ENCODE assay signal across 24 mouse cellular contexts in the genomic region with DNA sequence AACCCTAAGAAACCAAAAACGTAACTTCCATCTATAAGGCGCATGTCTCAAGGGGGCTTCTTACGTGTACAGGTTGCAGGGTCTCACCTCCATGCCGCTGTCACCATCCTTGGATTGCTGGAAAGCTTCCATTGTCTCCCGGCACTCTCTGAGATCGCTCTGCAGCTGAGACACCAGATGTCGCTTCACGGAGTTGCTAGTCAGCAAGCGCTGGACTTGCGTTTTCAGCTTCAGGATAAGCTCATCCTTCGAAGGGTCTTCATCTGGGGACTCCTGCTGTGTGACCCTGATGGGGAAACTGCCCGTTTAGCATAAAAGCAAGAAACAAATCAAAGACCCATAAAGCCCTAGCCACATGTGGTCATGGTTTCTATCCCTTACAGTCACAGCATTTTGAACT. TPM values are rescaled to one million over a fixed set of nuclear protein-coding genes. Genes with fewer than 3 reads are reported as not detected.
DNase-seq lines count a peak whose midpoint lies in the region; ATAC-seq and TF ChIP-seq lines count a peak whose summit lies in the region.
"Had no signal": no experiment of that assay in that cellular context is flagged by ENCODE, and none has a peak within 500 bp of the region (broad histone marks: within the 10 kb centered on the region; RNA-seq: fewer than 3 reads in every experiment).

No protein-coding gene starts in this region.

- no peak overlapping the region for H3K9ac ChIP-seq in forebrain, embryonic 12.5 days
- no peak overlapping the region for H3K9ac ChIP-seq in forebrain, embryonic 15.5 days (replicated peaks)
- H3K9ac ChIP-seq in hindbrain, postnatal 0 days (replicated peaks; ENCODE audit: low read length): no peak overlapping the region
- H3K9ac ChIP-seq in midbrain, postnatal 0 days (replicated peaks; ENCODE audit: low read length, poor library complexity, severe bottlenecking): no peak overlapping the region
- no peak overlapping the region for H3K9ac ChIP-seq in midbrain, embryonic 15.5 days
- H3K9ac ChIP-seq: embryonic facial prominence, embryonic 13.5 days; embryonic facial prominence, embryonic 15.5 days; forebrain, embryonic 13.5 days had no signal

- TF ChIP-seq CTCF in hindbrain, postnatal 0 days (IDR thresholded peaks at IDR 0.05; ENCODE audit: low read depth): no peak
- TF ChIP-seq CTCF in midbrain, postnatal 0 days (IDR thresholded peaks at IDR 0.05): no peak
- no peak for TF ChIP-seq CTCF in brain, embryonic 14.5 days (IDR thresholded peaks at IDR 0.05; ENCODE audit: borderline replicate concordance, extremely low read depth, insufficient read depth, insufficient read length)

- WGBS in forebrain, embryonic 12.5 days: 79% methylated on average over 12 of the region's 12 CpGs
- 73% methylated on average over 12 of the region's 12 CpGs for WGBS in forebrain, embryonic 15.5 days
- 67% methylated on average over 12 of the region's 12 CpGs for WGBS in hindbrain, postnatal 0 days
- WGBS in hindbrain, embryonic 10.5 days: 85% methylated on average over 12 of the region's 12 CpGs
- 78% methylated on average over 12 of the region's 12 CpGs for WGBS in midbrain, postnatal 0 days
- 74% methylated on average over 12 of the region's 12 CpGs for WGBS in midbrain, embryonic 15.5 days

- no peaks in the 10 kb centered on the region for H3K4me1 ChIP-seq in forebrain, embryonic 12.5 days
- no peaks in the 10 kb centered on the region for H3K4me1 ChIP-seq in forebrain, embryonic 15.5 days
- H3K4me1 ChIP-seq in hindbrain, postnatal 0 days (ENCODE audit: insufficient read depth, low read length): no peaks in the 10 kb centered on the region
- no peaks in the 10 kb centered on the region for H3K4me1 ChIP-seq in hindbrain, embryonic 10.5 days (replicated peaks)
- H3K4me1 ChIP-seq in midbrain, postnatal 0 days (ENCODE audit: insufficient read depth, low read length): no peaks in the 10 kb centered on the region
- H3K4me1 ChIP-seq in midbrain, embryonic 15.5 days: no peaks in the 10 kb centered on the region
- H3K4me1 ChIP-seq: embryonic facial prominence, embryonic 15.5 days; forebrain, embryonic 10.5 days; forebrain, embryonic 13.5 days had no signal

- no peak overlapping the region for H3K4me3 ChIP-seq in forebrain, embryonic 12.5 days (replicated peaks)
- H3K4me3 ChIP-seq in forebrain, embryonic 15.5 days: no peak overlapping the region
- H3K4me3 ChIP-seq in hindbrain, postnatal 0 days (ENCODE audit: low read length): no peak overlapping the region
- H3K4me3 ChIP-seq in hindbrain, embryonic 10.5 days: no peak overlapping the region
- H3K4me3 ChIP-seq in midbrain, postnatal 0 days (ENCODE audit: low read depth, low read length): no peak overlapping the region
- H3K4me3 ChIP-seq in midbrain, embryonic 15.5 days: no peak overlapping the region
- H3K4me3 ChIP-seq: embryonic facial prominence, embryonic 13.5 days; embryonic facial prominence, embryonic 15.5 days; erythroblast, embryonic 14.5 days; forebrain, embryonic 10.5 days; forebrain, embryonic 13.5 days had no signal

- no peak for ATAC-seq in forebrain, embryonic 12.5 days (ENCODE audit: low FRiP score)
- ATAC-seq in forebrain, embryonic 15.5 days (replicated peaks): no peak
- no peak for ATAC-seq in hindbrain, postnatal 0 days
- no peak for ATAC-seq in midbrain, postnatal 0 days (ENCODE audit: low FRiP score)
- no peak for ATAC-seq in midbrain, embryonic 15.5 days (replicated peaks)
- ATAC-seq: activated CD4-positive, CD25-positive, alpha-beta regulatory T cell, adult 4 months; forebrain, embryonic 13.5 days; forebrain, embryonic 16.5 days had no signal

- peaks cover 66% of the 10 kb centered on the region for H3K36me3 ChIP-seq in forebrain, embryonic 12.5 days (replicated peaks)
- H3K36me3 ChIP-seq in forebrain, embryonic 15.5 days: peaks cover 18% of the 10 kb centered on the region
- H3K36me3 ChIP-seq in hindbrain, postnatal 0 days (ENCODE audit: insufficient read depth, low read length): no peaks in the 10 kb centered on the region; the same call in 1 of the 2 replicates
- H3K36me3 ChIP-seq in hindbrain, embryonic 10.5 days: peaks cover 95% of the 10 kb centered on the region
- no peaks in the 10 kb centered on the region for H3K36me3 ChIP-seq in midbrain, postnatal 0 days (ENCODE audit: insufficient read depth, low read length)
- no peaks in the 10 kb centered on the region for H3K36me3 ChIP-seq in midbrain, embryonic 15.5 days (replicated peaks)

- no peaks in the 10 kb centered on the region for H3K27me3 ChIP-seq in forebrain, embryonic 12.5 days
- no peaks in the 10 kb centered on the region for H3K27me3 ChIP-seq in forebrain, embryonic 15.5 days
- no peaks in the 10 kb centered on the region for H3K27me3 ChIP-seq in hindbrain, postnatal 0 days (ENCODE audit: insufficient read depth, low read length)
- no peaks in the 10 kb centered on the region for H3K27me3 ChIP-seq in hindbrain, embryonic 10.5 days (ENCODE audit: insufficient read depth, poor library complexity, severe bottlenecking)
- H3K27me3 ChIP-seq in midbrain, postnatal 0 days (ENCODE audit: insufficient read depth, low read length): no peaks in the 10 kb centered on the region
- no peaks in the 10 kb centered on the region for H3K27me3 ChIP-seq in midbrain, embryonic 15.5 days (replicated peaks)
- H3K27me3 ChIP-seq: embryonic facial prominence, embryonic 13.5 days; embryonic facial prominence, embryonic 15.5 days; forebrain, embryonic 13.5 days had no signal

- TF ChIP-seq POLR2A in brain, embryonic 14.5 days (IDR thresholded peaks at IDR 0.05; ENCODE audit: borderline replicate concordance, extremely low read depth, insufficient read depth, insufficient read length, poor library complexity, severe bottlenecking): no peak

- no peaks in the 10 kb centered on the region for H3K9me3 ChIP-seq in forebrain, embryonic 12.5 days
- H3K9me3 ChIP-seq in forebrain, embryonic 15.5 days: no peaks in the 10 kb centered on the region
- no peaks in the 10 kb centered on the region for H3K9me3 ChIP-seq in hindbrain, postnatal 0 days (ENCODE audit: low read length)
- H3K9me3 ChIP-seq in hindbrain, embryonic 10.5 days: no peaks in the 10 kb centered on the region
- no peaks in the 10 kb centered on the region for H3K9me3 ChIP-seq in midbrain, postnatal 0 days (ENCODE audit: low read length)
- H3K9me3 ChIP-seq in midbrain, embryonic 15.5 days: no peaks in the 10 kb centered on the region
- H3K9me3 ChIP-seq: embryonic facial prominence, embryonic 13.5 days; embryonic facial prominence, embryonic 15.5 days; forebrain, embryonic 10.5 days; forebrain, embryonic 13.5 days had no signal

- H3K27ac ChIP-seq in forebrain, embryonic 12.5 days: peak overlapping the region; percentile 21; the same call in 1 of the 2 replicates
- H3K27ac ChIP-seq in forebrain, embryonic 15.5 days (replicated peaks): no peak overlapping the region
- no peak overlapping the region for H3K27ac ChIP-seq in hindbrain, postnatal 0 days
- no peak overlapping the region for H3K27ac ChIP-seq in hindbrain, embryonic 10.5 days
- H3K27ac ChIP-seq in midbrain, postnatal 0 days (ENCODE audit: low read depth, low read length): no peak overlapping the region
- H3K27ac ChIP-seq in midbrain, embryonic 15.5 days: no peak overlapping the region
- H3K27ac ChIP-seq: embryonic facial prominence, embryonic 13.5 days; embryonic facial prominence, embryonic 15.5 days; forebrain, embryonic 10.5 days; forebrain, embryonic 13.5 days had no signal

- DNase-seq in hindbrain, postnatal 0 days (ENCODE audit: low spot score): peak; percentile 35
- no peak for DNase-seq in hindbrain, embryonic 10.5 days (ENCODE audit: low spot score)
- DNase-seq in midbrain, postnatal 0 days (ENCODE audit: low spot score): peak; percentile 3
- peak; percentile 17 for DNase-seq in brain, embryonic 14.5 days (ENCODE audit: low read depth)
- DNase-seq in frontal cortex, postnatal 25 days (ENCODE audit: low spot score in 2 of 2): no peak
- DNase-seq: adrenal gland, adult 8-10 months; adrenal gland, postnatal 14 days; adrenal gland, postnatal 36 days; cerebellum, adult 11 months; cerebellum, adult 2 months; cerebellum, adult 9-10 months; cerebellum, postnatal 14 days; cerebellum, postnatal 36 days; embryo, embryonic 11 days had no signal

- H3K4me2 ChIP-seq in forebrain, embryonic 12.5 days: no peak overlapping the region
- no peak overlapping the region for H3K4me2 ChIP-seq in forebrain, embryonic 15.5 days (replicated peaks)
- H3K4me2 ChIP-seq in hindbrain, postnatal 0 days (ENCODE audit: low read depth, low read length): no peak overlapping the region
- no peak overlapping the region for H3K4me2 ChIP-seq in midbrain, postnatal 0 days (ENCODE audit: low read depth, low read length, poor library complexity, severe bottlenecking)
- H3K4me2 ChIP-seq in midbrain, embryonic 15.5 days: no peak overlapping the region
- H3K4me2 ChIP-seq: embryonic facial prominence, embryonic 13.5 days; embryonic facial prominence, embryonic 15.5 days; forebrain, embryonic 13.5 days had no signal

RNA-seq across cellular contexts. Expression of a gene that starts 30.1 kb away (rescaled TPM):
- 11.4 and 12.2 TPM in 2 replicates for polyA plus RNA-seq in forebrain, embryonic 12.5 days (2016; fragmentation: Nextera tagmentation; extraction: Ambion mirVana)
- polyA plus RNA-seq in forebrain, embryonic 15.5 days (2015; fragmentation: Nextera tagmentation; extraction: Ambion mirVana): 4.4 and 4.5 TPM in 2 replicates
- 1.5 and 2.4 TPM in 2 replicates for total RNA-seq in hindbrain, postnatal 0 days (2014; rRNA removed)
- polyA plus RNA-seq in hindbrain, postnatal 0 days (2015; fragmentation: Nextera tagmentation; extraction: Ambion mirVana): 1.6 and 1.9 TPM in 2 replicates
- polyA plus RNA-seq in hindbrain, embryonic 10.5 days (2016; fragmentation: Nextera tagmentation; extraction: Ambion mirVana): 8.5 and 11.8 TPM in 2 replicates
- total RNA-seq in midbrain, postnatal 0 days (2014; rRNA removed): 1.0 and 2.7 TPM in 2 replicates
- polyA plus RNA-seq in midbrain, postnatal 0 days (2015; fragmentation: Nextera tagmentation; extraction: Ambion mirVana): 1.0 and 1.1 TPM in 2 replicates
- 2.8 and 3.0 TPM in 2 replicates for polyA plus RNA-seq in midbrain, embryonic 15.5 days (2015; fragmentation: Nextera tagmentation; extraction: Ambion mirVana)
- 3.5 and 4.4 TPM in 2 replicates for polyA plus RNA-seq in brain, embryonic 14.5 days (2012; rRNA removed)

Comparison
In these comparisons a context has a peak if more than half of its experiments do, and no peak if none do; other contexts are left out.
1. DNase-seq: peak in hindbrain, postnatal 0 days (single experiment), midbrain, postnatal 0 days (single experiment) and brain, embryonic 14.5 days (single experiment); none in hindbrain, embryonic 10.5 days (single experiment) and frontal cortex, postnatal 25 days (0 of 2).